Mouse (Mus musculus) hindbrain, embryonic 10.5 days (tissue): ENCODE measurements around the gene Tex45. TPM values are rescaled to one million over a fixed set of nuclear protein-coding genes. Genes with fewer than 3 reads are reported as not detected.

Experiments
- DNase-seq: peaks from one replicate; pipeline ENCODE4 v3.0.0-alpha.2; 2017; ENCODE audit warnings: low spot score
- H3K27ac ChIP-seq: fragments of 300-500 bp; sonication (generic); 2 replicates; pipeline ENCODE4 v1.5.1; 2016; ENCODE audit warnings: mild to moderate bottlenecking, moderate library complexity
- H3K27me3 ChIP-seq: fragments of 300-500 bp; sonication (generic); 2 replicates; pipeline ENCODE4 v1.6.1; 2016; ENCODE audit warnings: mild to moderate bottlenecking; ENCODE audit not compliant: poor library complexity, insufficient read depth, severe bottlenecking
- H3K36me3 ChIP-seq: fragments of 300-500 bp; sonication (generic); 2 replicates; pipeline ENCODE4 v1.6.1; 2016; ENCODE audit warnings: mild to moderate bottlenecking, moderate library complexity
- H3K4me1 ChIP-seq: fragments of 300-500 bp; sonication (generic); replicated peaks from 2 replicates; pipeline ENCODE4 v1.6.1; 2016; ENCODE audit warnings: mild to moderate bottlenecking
- H3K4me3 ChIP-seq: fragments of 300-500 bp; sonication (generic); 2 replicates; pipeline ENCODE4 v1.5.1; 2016; ENCODE audit warnings: mild to moderate bottlenecking, moderate library complexity
- H3K9me3 ChIP-seq: fragments of 300-500 bp; sonication (generic); 2 replicates; pipeline ENCODE4 v1.6.1; 2016; ENCODE audit warnings: mild to moderate bottlenecking, moderate library complexity
- WGBS: fragments of 180-500 bp; shearing (Covaris S2); methylation state at CpG from one replicate; pipeline ENCODE4 v1.1.7; 2016; 5-methylcytosine and 5-hydroxymethylcytosine counted together
- polyA plus RNA-seq: library from polyadenylated mRNA; unstranded; fragments of >200 nt; fragmentation: Nextera tagmentation; extraction: Ambion mirVana; gene quantifications from 2 replicates; pipeline ENCODE4 v1.2.1, GENCODE M21; 2016

Tex45 gene
- polyA plus RNA-seq, result not detected in 2 replicates

GRCm38 (mm10) chr8:3470562-3470961 is at the start of gene Tex45:
Gene Tex45, plus strand, starts transcription at chr8:3470862.
- H3K9me3 ChIP-seq, result no peaks in the 10 kb centered on the region
- no peaks in the 10 kb centered on the region for H3K36me3 ChIP-seq
- H3K4me3 ChIP-seq, result no peak within 1 kb of the TSS
- peaks cover 5% of the 10 kb centered on the region for H3K27me3 ChIP-seq
- H3K27ac ChIP-seq, result no peak within 1 kb of the TSS
- H3K4me1 ChIP-seq, result peaks cover 11% of the 10 kb centered on the region
- no peak for DNase-seq

DNA sequence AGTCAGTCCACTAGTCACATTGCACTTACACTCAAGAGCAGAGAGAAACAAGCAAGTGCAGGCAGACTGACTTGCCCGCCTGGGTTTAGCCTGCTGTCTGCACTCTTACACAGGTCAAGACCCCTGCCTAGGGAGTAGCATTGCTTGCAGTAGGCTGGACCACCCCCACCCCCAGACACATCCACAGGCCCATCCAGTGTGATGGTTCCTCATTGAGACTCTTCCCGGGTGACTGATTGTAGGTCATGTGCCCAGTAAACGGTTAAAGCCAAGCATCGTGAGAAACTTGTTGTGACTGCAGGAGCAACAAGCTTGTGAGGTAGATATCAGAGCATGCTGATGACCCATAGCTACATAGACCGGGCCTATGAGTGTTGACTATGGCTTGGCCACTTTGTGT is 49.2 kb upstream of the Tex45 start:
- Histone ChIP-seq H3K27ac (no peak overlapping the region), H3K4me1 (peaks cover 29% of the 10 kb centered on the region), H3K9me3 (no peaks in the 10 kb centered on the region), H3K36me3 (peaks cover 3% of the 10 kb centered on the region; the same call in 1 of the 2 replicates), H3K27me3 (no peaks in the 10 kb centered on the region), H3K4me3 (no peak overlapping the region)
- DNase-seq, result no peak
- WGBS, result 90% methylated on average over 5 of the region's 5 CpGs

DNA sequence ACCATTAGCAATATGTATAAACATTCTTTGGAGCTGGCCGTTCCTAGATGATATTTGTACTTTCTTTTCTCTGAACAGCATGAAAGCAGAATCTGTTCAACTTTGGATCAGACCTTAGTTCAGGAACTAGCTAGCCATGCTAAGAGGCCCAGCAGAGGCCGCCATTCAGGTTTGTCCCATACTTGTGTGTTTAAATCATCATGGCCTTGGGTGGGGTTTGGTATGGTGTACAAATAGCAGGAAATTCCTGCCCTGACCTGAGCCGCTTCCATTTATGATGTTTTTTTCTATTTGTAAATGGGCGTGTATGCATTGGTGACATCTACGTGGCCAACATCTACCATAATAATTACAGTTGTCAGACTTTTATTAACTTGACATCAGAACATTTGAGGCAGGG is 45.4 kb upstream of the Tex45 start:
- H3K27me3 ChIP-seq, result no peaks in the 10 kb centered on the region
- no peak for DNase-seq
- no peak overlapping the region for H3K27ac ChIP-seq
- H3K4me3 ChIP-seq, result no peak overlapping the region
- H3K4me1 ChIP-seq, result 0 out of 2 replicates have a peak, but pooled peaks cover 3% of the 10 kb centered on the region
- 91% methylated on average over 5 of the region's 5 CpGs for WGBS
- peaks cover 34% of the 10 kb centered on the region for H3K36me3 ChIP-seq
- H3K9me3 ChIP-seq, result no peaks in the 10 kb centered on the region

- H3K27me3 ChIP-seq, result no peaks in the 10 kb centered on the region
- WGBS, result 90% methylated on average over 3 of the region's 3 CpGs
- no peaks in the 10 kb centered on the region for H3K4me1 ChIP-seq
- no peak overlapping the region for H3K4me3 ChIP-seq
- H3K9me3 ChIP-seq, result no peaks in the 10 kb centered on the region
- no peak overlapping the region for H3K27ac ChIP-seq
- peaks cover 43% of the 10 kb centered on the region for H3K36me3 ChIP-seq
- no peak for DNase-seq
Measured at GRCm38 (mm10) chr8:3426211-3426610, 44.5 kb upstream of the Tex45 start.

DNA sequence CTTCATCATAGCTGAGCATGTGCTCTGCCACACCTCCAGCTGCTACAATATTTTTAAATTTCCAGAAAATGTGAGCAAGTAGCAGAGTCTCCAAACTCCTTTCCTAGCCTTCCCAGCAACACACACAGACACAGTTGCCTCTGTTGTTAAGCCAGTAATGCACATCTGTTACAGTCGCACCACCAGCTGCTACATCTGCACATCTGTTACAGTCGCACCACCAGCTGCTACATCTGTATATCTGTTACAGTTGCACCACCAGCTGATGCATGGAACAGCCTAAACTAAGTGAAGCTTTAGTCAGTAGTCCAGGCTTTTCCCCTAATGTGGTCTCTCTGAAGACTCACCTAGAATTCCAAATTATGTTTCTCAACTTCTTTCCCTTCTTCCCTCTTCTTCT is 42.2 kb upstream of the Tex45 start:
- WGBS, result 89% methylated on average over 2 of the region's 2 CpGs
- peaks cover 65% of the 10 kb centered on the region for H3K36me3 ChIP-seq
- H3K27ac ChIP-seq, result no peak overlapping the region
- H3K9me3 ChIP-seq, result no peaks in the 10 kb centered on the region
- H3K4me3 ChIP-seq, result no peak overlapping the region
- no peak for DNase-seq
- no peaks in the 10 kb centered on the region for H3K4me1 ChIP-seq
- no peaks in the 10 kb centered on the region for H3K27me3 ChIP-seq

DNA sequence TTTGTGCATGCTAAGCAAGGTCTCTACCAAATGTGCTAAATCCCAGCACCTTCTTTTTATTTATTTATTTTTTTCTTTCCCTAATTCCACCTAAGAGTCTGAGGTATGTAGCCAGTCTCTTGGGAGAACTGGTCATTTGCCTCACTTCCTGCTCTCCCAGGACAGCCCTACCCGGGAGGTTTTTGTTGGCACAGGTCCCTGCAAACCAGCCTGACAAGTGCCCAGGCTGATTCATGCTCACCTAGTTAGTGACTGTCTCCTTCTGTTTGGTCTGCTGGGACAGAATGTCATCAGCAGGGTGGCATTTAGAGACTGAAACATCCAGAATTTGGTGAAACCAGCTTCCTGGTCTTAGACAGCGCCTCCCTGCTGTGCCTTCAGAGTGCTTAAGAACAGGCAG is 40.7 kb upstream of the Tex45 start:
- H3K4me1 ChIP-seq, result no peaks in the 10 kb centered on the region
- no peaks in the 10 kb centered on the region for H3K27me3 ChIP-seq
- no peak for DNase-seq
- WGBS, result 85% methylated on average over 2 of the region's 2 CpGs
- no peak overlapping the region for H3K27ac ChIP-seq
- H3K9me3 ChIP-seq, result no peaks in the 10 kb centered on the region
- H3K4me3 ChIP-seq, result no peak overlapping the region
- peaks cover 81% of the 10 kb centered on the region for H3K36me3 ChIP-seq

- DNase-seq, result no peak
- WGBS, result 89% methylated on average over 3 of the region's 3 CpGs
- Histone ChIP-seq H3K4me1 (no peaks in the 10 kb centered on the region), H3K36me3 (peaks cover 92% of the 10 kb centered on the region), H3K9me3 (no peaks in the 10 kb centered on the region), H3K27me3 (no peaks in the 10 kb centered on the region), H3K27ac (no peak overlapping the region), H3K4me3 (no peak overlapping the region)
Measured at GRCm38 (mm10) chr8:3431113-3431512, 39.5 kb upstream of the Tex45 start.

DNA sequence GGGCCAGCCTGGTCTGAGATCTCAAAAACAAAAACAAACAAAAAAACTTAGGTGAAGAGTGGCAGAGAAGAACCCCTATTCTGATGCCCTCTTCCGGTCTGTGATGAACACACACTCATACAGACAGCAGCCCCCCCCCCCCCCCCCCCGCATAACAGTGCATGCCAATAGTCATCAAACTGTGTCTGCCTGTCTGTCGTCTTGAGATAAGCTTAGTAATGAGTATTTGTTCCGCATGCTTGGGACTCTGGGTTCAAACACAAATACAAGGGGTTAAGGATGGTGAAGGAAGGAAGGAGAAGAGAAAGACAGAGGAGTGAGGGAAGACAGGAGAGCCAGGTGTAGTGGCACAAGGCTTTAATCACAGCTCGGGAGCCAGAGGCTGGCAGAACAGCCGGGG is 34.2 kb upstream of the Tex45 start:
- DNase-seq, result no peak
- H3K27ac ChIP-seq, result no peak overlapping the region
- no peaks in the 10 kb centered on the region for H3K9me3 ChIP-seq
- H3K36me3 ChIP-seq, result peaks cover 100% of the 10 kb centered on the region
- no peaks in the 10 kb centered on the region for H3K27me3 ChIP-seq
- WGBS, result 87% methylated on average over 6 of the region's 6 CpGs
- H3K4me1 ChIP-seq, result no peaks in the 10 kb centered on the region
- H3K4me3 ChIP-seq, result no peak overlapping the region

- H3K4me1 ChIP-seq, result no peaks in the 10 kb centered on the region
- WGBS, result 76% methylated on average over 12 of the region's 12 CpGs
- peak; percentile 15 for DNase-seq
- no peak overlapping the region for H3K27ac ChIP-seq
- H3K36me3 ChIP-seq, result peaks cover 93% of the 10 kb centered on the region
- H3K27me3 ChIP-seq, result no peaks in the 10 kb centered on the region
- H3K9me3 ChIP-seq, result no peaks in the 10 kb centered on the region
- no peak overlapping the region for H3K4me3 ChIP-seq
Measured at GRCm38 (mm10) chr8:3439510-3439909, 31.2 kb upstream of the Tex45 start.

DNA sequence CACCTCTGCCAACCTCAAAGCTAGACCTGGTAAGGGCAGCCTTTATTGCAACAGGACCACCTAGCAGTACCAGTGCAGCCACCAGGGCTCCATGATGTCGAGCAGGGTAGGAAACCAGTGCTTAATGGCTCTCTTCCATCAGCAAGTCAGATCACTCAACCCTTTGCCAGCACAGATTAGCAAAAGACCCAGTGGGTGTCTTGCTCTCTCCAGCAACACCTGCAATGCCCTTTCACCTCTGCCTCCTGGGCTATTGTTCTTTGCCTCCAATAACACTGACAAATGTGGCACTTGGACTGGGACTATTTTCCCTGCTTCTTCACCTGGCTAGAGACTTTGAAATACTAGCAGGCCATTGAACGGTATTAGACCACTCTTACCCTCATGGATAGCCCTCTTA is 21.4 kb upstream of the Tex45 start:
- H3K4me3 ChIP-seq, result no peak overlapping the region
- H3K4me1 ChIP-seq, result no peaks in the 10 kb centered on the region
- H3K27me3 ChIP-seq, result no peaks in the 10 kb centered on the region
- H3K9me3 ChIP-seq, result 0 out of 2 replicates have a peak, but pooled peaks cover 3% of the 10 kb centered on the region
- no peak overlapping the region for H3K27ac ChIP-seq
- DNase-seq, result no peak
- WGBS, result 91% methylated on average over 2 of the region's 2 CpGs
- peaks cover 90% of the 10 kb centered on the region for H3K36me3 ChIP-seq

DNA sequence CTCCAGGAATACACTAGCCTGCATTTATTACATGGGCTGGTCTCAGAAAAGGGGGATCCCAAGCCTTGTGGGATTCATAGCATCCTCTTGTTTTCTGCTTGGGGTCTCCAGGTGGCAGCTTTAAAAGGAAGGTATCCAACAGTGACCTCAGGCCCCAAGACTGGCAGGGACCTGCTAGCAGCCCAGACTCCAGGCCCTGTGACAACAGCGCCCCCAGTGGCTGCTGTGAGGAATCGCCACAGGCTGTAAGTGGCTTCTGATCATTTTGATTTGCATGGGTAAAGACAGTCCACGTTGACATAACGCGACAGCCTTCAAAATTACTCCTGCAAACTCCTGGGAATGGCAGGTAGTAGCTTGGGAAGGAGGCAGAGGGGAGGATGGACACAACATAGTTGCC is 20.0 kb upstream of the Tex45 start:
- Histone ChIP-seq H3K4me3 (no peak overlapping the region), H3K36me3 (peaks cover 89% of the 10 kb centered on the region), H3K4me1 (no peaks in the 10 kb centered on the region), H3K9me3 (0 out of 2 replicates have a peak, but pooled peaks cover 3% of the 10 kb centered on the region), H3K27ac (no peak overlapping the region), H3K27me3 (no peaks in the 10 kb centered on the region)
- 30% methylated on average over 5 of the region's 5 CpGs for WGBS
- DNase-seq, result peak; percentile 48

GRCm38 (mm10) chr8:3451992-3452391 is 18.7 kb upstream of the Tex45 start:
- Histone ChIP-seq H3K36me3 (peaks cover 90% of the 10 kb centered on the region), H3K4me3 (no peak overlapping the region), H3K27me3 (no peaks in the 10 kb centered on the region)

DNA sequence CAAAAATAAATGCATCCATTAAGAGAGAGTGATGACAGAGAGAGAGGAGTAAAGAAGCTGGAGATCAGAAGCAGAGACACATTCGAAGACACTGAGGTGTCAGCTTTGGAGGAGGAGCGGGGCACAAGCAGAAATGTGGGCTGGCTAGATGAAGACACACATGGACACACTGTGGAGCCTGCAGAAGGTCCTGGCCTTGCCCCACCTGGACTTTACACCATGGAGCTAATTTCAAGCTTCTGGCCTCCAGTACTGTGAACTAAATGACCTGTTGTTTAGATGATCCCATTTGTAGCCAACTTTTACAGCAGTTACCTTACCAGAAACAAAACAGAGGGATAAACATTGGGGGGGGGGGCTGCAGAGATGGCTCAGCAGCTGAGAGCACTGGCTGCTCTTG is 7.4 kb upstream of the Tex45 start:
- no peak overlapping the region for H3K27ac ChIP-seq
- no peak overlapping the region for H3K4me3 ChIP-seq
- H3K9me3 ChIP-seq, result no peaks in the 10 kb centered on the region
- peaks cover 11% of the 10 kb centered on the region for H3K36me3 ChIP-seq
- no peak for DNase-seq
- WGBS, result 87% methylated on average over 2 of the region's 2 CpGs
- peaks cover 14% of the 10 kb centered on the region for H3K4me1 ChIP-seq
- H3K27me3 ChIP-seq, result no peaks in the 10 kb centered on the region

More at GRCm38 (mm10) chr8:3451992-3452391, 18.7 kb upstream of the Tex45 start:
- H3K27ac ChIP-seq, result no peak overlapping the region
- no peak for DNase-seq
- 97% methylated on average over 25 of the region's 25 CpGs for WGBS
- 0 out of 2 replicates have a peak, but pooled peaks cover 3% of the 10 kb centered on the region for H3K9me3 ChIP-seq
- no peaks in the 10 kb centered on the region for H3K4me1 ChIP-seq

GRCm38 (mm10) chr8:3464309-3464708 is 6.4 kb upstream of the Tex45 start:
- Histone ChIP-seq H3K4me3 (no peak overlapping the region), H3K27me3 (no peaks in the 10 kb centered on the region), H3K4me1 (peaks cover 16% of the 10 kb centered on the region), H3K9me3 (no peaks in the 10 kb centered on the region), H3K27ac (no peak overlapping the region), H3K36me3 (no peaks in the 10 kb centered on the region; the same call in 1 of the 2 replicates)
- WGBS, result 63% methylated on average over 5 of the region's 5 CpGs
- peak; percentile 62 for DNase-seq
